Mouse (Mus musculus) liver, adult 2 months (tissue): ENCODE data around the gene Rilpl1. TPM values are rescaled to one million over a fixed set of nuclear protein-coding genes. Genes with fewer than 3 reads are reported as not detected.

Experiments used
- DNase-seq: peaks from one replicate; pipeline ENCODE4 v3.0.0-alpha.2; 2011; ENCODE audit warnings: low read depth, low spot score; ENCODE audit errors: extremely low read depth
- H3K27ac ChIP-seq: fragments of 200-500 bp; replicated peaks from 2 replicates; pipeline ENCODE4 v1.5.1; 2012; ENCODE audit warnings: low read depth, mild to moderate bottlenecking, control low read depth, inconsistent platforms, low read length; ENCODE audit not compliant: insufficient read depth
- H3K27me3 ChIP-seq: fragments of 200-500 bp; 2 replicates; pipeline ENCODE4 v1.6.1; 2012; ENCODE audit warnings: mild to moderate bottlenecking, moderate library complexity, low read length, inconsistent platforms; ENCODE audit not compliant: control insufficient read depth, insufficient read depth
- H3K36me3 ChIP-seq: fragments of 200-500 bp; 2 replicates; pipeline ENCODE4 v1.6.1; 2012; ENCODE audit warnings: low read length, inconsistent platforms; ENCODE audit not compliant: control insufficient read depth, insufficient read depth
- H3K4me1 ChIP-seq: fragments of 200-500 bp; 2 replicates; pipeline ENCODE4 v1.6.1; 2011; ENCODE audit warnings: low read length; ENCODE audit not compliant: control insufficient read depth, insufficient read depth
- H3K4me3 ChIP-seq: fragments of 200-500 bp; 2 replicates; pipeline ENCODE4 v1.5.1; 2011; ENCODE audit warnings: low read depth, mild to moderate bottlenecking, control low read depth, low read length, moderate library complexity; ENCODE audit not compliant: insufficient read depth
- H3K79me2 ChIP-seq: fragments of 200-500 bp; 2 replicates; pipeline ENCODE4 v1.6.1; 2012; ENCODE audit warnings: inconsistent platforms, mild to moderate bottlenecking, low read length, moderate library complexity; ENCODE audit not compliant: control insufficient read depth, insufficient read depth
- H3K9ac ChIP-seq: fragments of 200-500 bp; 2 replicates; pipeline ENCODE4 v1.6.1; 2012; ENCODE audit warnings: low read depth, mild to moderate bottlenecking, control low read depth, inconsistent platforms, low read length
- CTCF ChIP-seq: fragments of 200-500 bp; IDR thresholded peaks from 2 replicates; pipeline ENCODE4 v1.5.1; 2011; ENCODE audit warnings: low read depth, low read length, control low read depth
- POLR2A ChIP-seq: fragments of 200-500 bp; IDR thresholded peaks from 2 replicates; pipeline ENCODE4 v1.6.1; 2011; ENCODE audit warnings: low read length, control low read depth; ENCODE audit not compliant: insufficient read depth; ENCODE audit errors: extremely low read depth
- WGBS: fragments of 180-500 bp; shearing (Covaris S2); methylation state at CpG from one replicate; pipeline ENCODE4 v1.1.7; 2018; 5-methylcytosine and 5-hydroxymethylcytosine counted together
- polyA plus RNA-seq: library from polyadenylated mRNA; depleted of rRNA; stranded (reverse); fragments of >200 nt; gene quantifications from 2 replicates; pipeline ENCODE4 v1.2.3, GENCODE M21; 2012
- total RNA-seq: library from RNA; depleted of rRNA; stranded (reverse); fragments of >200 nt; gene quantifications from 2 replicates; pipeline ENCODE4 v1.2.3, GENCODE M21; 2014

The Rilpl1 gene
- total and polyA plus RNA-seq, 2 experiments: 1.6 to 2.0 TPM

- no peaks in the 10 kb centered on the region for H3K36me3 ChIP-seq
- H3K27ac ChIP-seq: peak overlapping the region; percentile 39
- no peak for TF ChIP-seq CTCF
- TF ChIP-seq POLR2A: no peak
- WGBS: 48% methylated on average over 1 of the region's 1 CpGs
- H3K4me3 ChIP-seq: no peak overlapping the region
- no peaks in the 10 kb centered on the region for H3K27me3 ChIP-seq
- H3K9ac ChIP-seq: no peak overlapping the region
- H3K4me1 ChIP-seq: peaks cover 1% of the 10 kb centered on the region; the same call in 1 of the 2 replicates
- DNase-seq: no peak
- H3K79me2 ChIP-seq: peaks cover 10% of the 10 kb centered on the region
These were observed 52.4 kb downstream of the Rilpl1 start for GRCm38 (mm10) chr5:124478873-124479204.

- Histone ChIP-seq H3K27me3 (no peaks in the 10 kb centered on the region), H3K4me3 (no peak overlapping the region), H3K27ac (no peak overlapping the region), H3K36me3 (peaks cover 11% of the 10 kb centered on the region), H3K4me1 (no peaks in the 10 kb centered on the region), H3K9ac (no peak overlapping the region), H3K79me2 (peaks cover 6% of the 10 kb centered on the region; the same call in 1 of the 2 replicates)
- TF ChIP-seq POLR2A: no peak
- TF ChIP-seq CTCF: no peak
- no peak for DNase-seq
- 89% methylated on average over 6 of the region's 6 CpGs for WGBS
These were observed 60.5 kb downstream of the Rilpl1 start for GRCm38 (mm10) chr5:124470591-124471171.

GRCm38 (mm10) chr5:124469486-124469885 lies 61.7 kb downstream of the Rilpl1 start:
- WGBS: over 99% methylated on average over 6 of the region's 6 CpGs
- no peak for TF ChIP-seq POLR2A
- no peak for TF ChIP-seq CTCF
- DNase-seq: no peak
- Histone ChIP-seq H3K36me3 (peaks cover 11% of the 10 kb centered on the region), H3K4me1 (no peaks in the 10 kb centered on the region), H3K79me2 (peaks cover 2% of the 10 kb centered on the region; the same call in 1 of the 2 replicates), H3K4me3 (no peak overlapping the region), H3K9ac (no peak overlapping the region), H3K27me3 (no peaks in the 10 kb centered on the region), H3K27ac (no peak overlapping the region)

GRCm38 (mm10) chr5:124468365-124468764 lies 62.8 kb downstream of the Rilpl1 start:
- 95% methylated on average over 7 of the region's 7 CpGs for WGBS
- no peaks in the 10 kb centered on the region for H3K27me3 ChIP-seq
- H3K9ac ChIP-seq: no peak overlapping the region
- H3K4me3 ChIP-seq: no peak overlapping the region
- peaks cover 14% of the 10 kb centered on the region for H3K36me3 ChIP-seq
- no peak for DNase-seq
- H3K4me1 ChIP-seq: no peaks in the 10 kb centered on the region
- TF ChIP-seq CTCF: no peak
- no peak for TF ChIP-seq POLR2A
- no peak overlapping the region for H3K27ac ChIP-seq
- H3K79me2 ChIP-seq: no peaks in the 10 kb centered on the region

GRCm38 (mm10) chr5:124467766-124468165 lies 63.4 kb downstream of the Rilpl1 start:
- peak; percentile 42 for DNase-seq
- TF ChIP-seq CTCF: no peak
- TF ChIP-seq POLR2A: no peak
- WGBS: 18% methylated on average over 1 of the region's 1 CpGs

GRCm38 (mm10) chr5:124464905-124465304 lies 66.3 kb downstream of the Rilpl1 start:
- peak; percentile 28 for DNase-seq
- H3K27me3 ChIP-seq: no peaks in the 10 kb centered on the region
- H3K9ac ChIP-seq: no peak overlapping the region
- no peaks in the 10 kb centered on the region for H3K79me2 ChIP-seq
- no peak overlapping the region for H3K4me3 ChIP-seq
- no peaks in the 10 kb centered on the region for H3K4me1 ChIP-seq
- H3K36me3 ChIP-seq: peaks cover 22% of the 10 kb centered on the region
- TF ChIP-seq CTCF (no peak), POLR2A (no peak)
- no peak overlapping the region for H3K27ac ChIP-seq

More at GRCm38 (mm10) chr5:124467766-124468165, 63.4 kb downstream of the Rilpl1 start:
- H3K4me3 ChIP-seq: no peak overlapping the region
- H3K36me3 ChIP-seq: peaks cover 14% of the 10 kb centered on the region
- no peaks in the 10 kb centered on the region for H3K4me1 ChIP-seq
- no peaks in the 10 kb centered on the region for H3K79me2 ChIP-seq
- no peak overlapping the region for H3K27ac ChIP-seq
- H3K9ac ChIP-seq: no peak overlapping the region
- no peaks in the 10 kb centered on the region for H3K27me3 ChIP-seq
